Comparison of ENCODE assay signal across 19 mouse cellular contexts in genomic region chr4:132598861-132599260, GRCm38 (mm10).
"Had no signal": no experiment of that assay in that cellular context is flagged by ENCODE, and none has a peak within 500 bp of the region (broad histone marks: within the 10 kb centered on the region; RNA-seq: fewer than 3 reads in every experiment).

No protein-coding gene starts in this region.

- H3K27me3 ChIP-seq: limb, embryonic 12.5 days; limb, embryonic 15.5 days; liver, embryonic 13.5 days; midbrain, embryonic 12.5 days; midbrain, embryonic 15.5 days; neural tube, embryonic 12.5 days; neural tube, embryonic 15.5 days had no signal

- DNase-seq: kidney, adult 18-20 months; kidney, adult 9 months; kidney, postnatal 14 days; kidney, postnatal 4 days; left cerebral cortex, postnatal 4 days; liver, embryonic 13.5 days; lung, adult 18-20 months; lung, postnatal 14 days; right cerebral cortex, adult 18-20 months; right cerebral cortex, postnatal 14 days; right cerebral cortex, postnatal 4 days; thymus, adult 2 months; thymus, postnatal 25 days had no signal

- H3K4me1 ChIP-seq: limb, embryonic 12.5 days; limb, embryonic 15.5 days; midbrain, embryonic 12.5 days; midbrain, embryonic 15.5 days; neural tube, embryonic 12.5 days; neural tube, embryonic 15.5 days had no signal

- H3K36me3 ChIP-seq: limb, embryonic 12.5 days; limb, embryonic 15.5 days; liver, embryonic 13.5 days; midbrain, embryonic 12.5 days; midbrain, embryonic 15.5 days; neural tube, embryonic 12.5 days; neural tube, embryonic 15.5 days had no signal

- H3K27ac ChIP-seq: limb, embryonic 12.5 days; limb, embryonic 15.5 days; liver, embryonic 13.5 days; midbrain, embryonic 12.5 days; midbrain, embryonic 15.5 days; neural tube, embryonic 12.5 days; neural tube, embryonic 15.5 days had no signal

- ATAC-seq: midbrain, embryonic 15.5 days had no signal

- H3K9ac ChIP-seq: limb, embryonic 12.5 days; limb, embryonic 15.5 days; liver, embryonic 13.5 days; midbrain, embryonic 12.5 days; midbrain, embryonic 15.5 days; neural tube, embryonic 12.5 days; neural tube, embryonic 15.5 days had no signal

- H3K4me3 ChIP-seq: limb, embryonic 12.5 days; limb, embryonic 15.5 days; liver, embryonic 13.5 days; midbrain, embryonic 12.5 days; midbrain, embryonic 15.5 days; neural tube, embryonic 12.5 days; neural tube, embryonic 15.5 days had no signal

- H3K4me2 ChIP-seq: limb, embryonic 12.5 days; limb, embryonic 15.5 days; liver, embryonic 13.5 days; midbrain, embryonic 12.5 days; midbrain, embryonic 15.5 days; neural tube, embryonic 12.5 days; neural tube, embryonic 15.5 days had no signal

- H3K9me3 ChIP-seq: limb, embryonic 12.5 days; limb, embryonic 15.5 days; liver, embryonic 13.5 days; midbrain, embryonic 12.5 days; midbrain, embryonic 15.5 days; neural tube, embryonic 12.5 days; neural tube, embryonic 15.5 days had no signal
